Mouse (Mus musculus) limb, embryonic 14.5 days (tissue): Measurements from ENCODE around the gene Ndufa4l2. TPM values are rescaled to one million over a fixed set of nuclear protein-coding genes. Genes with fewer than 3 reads are reported as not detected.
A peak's percentile ranks its signal among the peaks of the same experiment; 100 is the strongest.

Source experiments
- ATAC-seq: fragments of 200-750 bp; cut with Nextera tagmentation; 2 replicates; pipeline ENCODE4 v1.8.0; 2017; ENCODE audit warnings: low read depth, moderate number of reproducible peaks, moderate TSS enrichment; ENCODE audit not compliant: low FRiP score
- DNase-seq: peaks from one replicate; pipeline ENCODE4 v3.0.0-alpha.2; 2015; ENCODE audit warnings: low spot score
- H3K27ac ChIP-seq: fragments of 300-500 bp; sonication (generic); replicated peaks from 2 replicates; pipeline ENCODE4 v1.5.1; 2014; ENCODE audit warnings: low read depth, mild to moderate bottlenecking, low read length, moderate library complexity, mixed read lengths
- H3K27me3 ChIP-seq: fragments of 300-500 bp; sonication (generic); 2 replicates; pipeline ENCODE4 v1.6.1; 2014; ENCODE audit warnings: low read length, mixed read lengths; ENCODE audit not compliant: control insufficient read depth, insufficient read depth
- H3K36me3 ChIP-seq: fragments of 300-500 bp; sonication (generic); 2 replicates; pipeline ENCODE4 v1.6.1; 2014; ENCODE audit warnings: mild to moderate bottlenecking, low read length, moderate library complexity, mixed read lengths; ENCODE audit not compliant: control insufficient read depth, insufficient read depth
- H3K4me1 ChIP-seq: fragments of 300-500 bp; sonication (generic); 2 replicates; pipeline ENCODE4 v1.6.1; 2014; ENCODE audit warnings: antibody characterized with exemption, low read length, mixed read lengths; ENCODE audit not compliant: control insufficient read depth, insufficient read depth
- H3K4me2 ChIP-seq: fragments of 300-500 bp; sonication (generic); replicated peaks from 2 replicates; pipeline ENCODE4 v1.6.1; 2014; ENCODE audit warnings: low read depth, mild to moderate bottlenecking, low read length, moderate library complexity; ENCODE audit not compliant: severe bottlenecking
- H3K4me3 ChIP-seq: fragments of 300-500 bp; sonication (generic); replicated peaks from 2 replicates; pipeline ENCODE4 v1.5.1; 2014; ENCODE audit warnings: low read length
- H3K9ac ChIP-seq: fragments of 300-500 bp; sonication (generic); 2 replicates; pipeline ENCODE4 v1.6.1; 2014; ENCODE audit warnings: mild to moderate bottlenecking, low read depth, low read length, moderate library complexity; ENCODE audit not compliant: severe bottlenecking
- H3K9me3 ChIP-seq: fragments of 300-500 bp; sonication (generic); 2 replicates; pipeline ENCODE4 v1.6.1; 2016; ENCODE audit warnings: low read length; ENCODE audit not compliant: control insufficient read depth
- POLR2A ChIP-seq: fragments of 200-500 bp; IDR thresholded peaks from 2 replicates; pipeline ENCODE4 v1.8.0; 2012; ENCODE audit warnings: inconsistent platforms, mild to moderate bottlenecking, moderate library complexity, borderline replicate concordance; ENCODE audit not compliant: insufficient read depth, insufficient read length; ENCODE audit errors: extremely low read depth
- WGBS: fragments of 180-500 bp; shearing (Covaris S2); extraction: QIAGEN DNeasy Blood & Tissue Kit; methylation state at CpG from one replicate; pipeline ENCODE4 v1.1.7; 2014; 5-methylcytosine and 5-hydroxymethylcytosine counted together
- polyA plus RNA-seq, 2 experiments: library from polyadenylated mRNA; depleted of rRNA in 1 of 2; stranded (reverse) in 1 of 2; unstranded in 1 of 2; fragments of >200 nt; fragmentation: Nextera tagmentation in 1 of 2; extraction: Ambion mirVana in 1 of 2; gene quantifications; 2 replicates each; pipeline versions ENCODE4 v1.2.1 to v1.2.3; 2012 to 2014

Gene Ndufa4l2
- polyA plus RNA-seq, 2 experiments = 36.9 to 62.9 TPM

DNA sequence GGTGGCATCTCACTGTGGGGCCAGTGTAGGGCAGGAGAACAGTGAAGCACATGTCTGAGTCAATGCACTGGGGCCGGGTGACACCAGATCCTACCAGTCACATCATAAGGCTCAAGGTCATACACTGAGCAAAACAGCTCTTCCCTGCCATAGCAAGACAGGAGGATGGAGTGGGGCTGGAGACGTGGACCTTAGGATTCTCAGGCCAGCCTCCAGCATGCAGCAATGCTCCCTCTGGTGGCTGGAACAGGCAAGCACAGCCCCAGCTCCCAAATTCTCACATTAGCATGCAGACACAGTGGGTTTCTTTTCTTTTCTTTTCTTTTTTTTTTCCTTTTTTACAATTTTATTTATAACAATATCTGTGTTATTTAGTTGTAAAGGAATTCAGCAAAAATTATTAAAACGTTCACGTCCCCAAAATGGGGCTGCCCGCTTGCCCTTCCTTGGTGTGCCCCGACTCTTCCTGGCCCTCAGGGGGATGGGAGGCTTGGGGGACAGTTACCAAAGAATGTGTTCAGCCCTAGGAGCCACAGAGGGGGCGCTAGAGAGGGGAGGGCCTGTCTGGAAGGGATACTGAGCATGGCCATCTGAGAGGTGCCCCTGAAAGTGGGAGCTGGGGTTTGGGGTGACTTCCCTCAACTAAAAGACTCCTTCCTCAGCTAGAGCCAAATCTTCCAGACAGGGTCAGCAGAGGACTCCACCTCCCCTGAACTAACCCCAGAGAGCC, 23.3 kb downstream of the Ndufa4l2 start:
- Histone ChIP-seq H3K27ac (no peak overlapping the region), H3K9ac (no peak overlapping the region), H3K36me3 (peaks cover 50% of the 10 kb centered on the region), H3K4me3 (no peak overlapping the region), H3K4me2 (no peak overlapping the region), H3K9me3 (no peaks in the 10 kb centered on the region), H3K27me3 (peaks cover 37% of the 10 kb centered on the region), H3K4me1 (peaks cover 13% of the 10 kb centered on the region)
- DNase-seq (peak; percentile 76), ATAC-seq (peak; percentile 21; the same call in 1 of the 2 replicates)
- no peak for TF ChIP-seq POLR2A
- WGBS = 24% methylated on average over 7 of the region's 7 CpGs

- Histone ChIP-seq H3K4me2 (no peak overlapping the region), H3K9ac (no peak overlapping the region), H3K4me3 (no peak overlapping the region), H3K9me3 (no peaks in the 10 kb centered on the region), H3K36me3 (peaks cover 85% of the 10 kb centered on the region), H3K27me3 (peaks cover 2% of the 10 kb centered on the region), H3K27ac (no peak overlapping the region), H3K4me1 (no peaks in the 10 kb centered on the region)
- 93% methylated on average over 8 of the region's 8 CpGs for WGBS
- ATAC-seq (no peak), DNase-seq (no peak)
- TF ChIP-seq POLR2A = no peak
Observed at GRCm38 (mm10) chr10:127541510-127541909, 26.7 kb downstream of the Ndufa4l2 start.

DNA sequence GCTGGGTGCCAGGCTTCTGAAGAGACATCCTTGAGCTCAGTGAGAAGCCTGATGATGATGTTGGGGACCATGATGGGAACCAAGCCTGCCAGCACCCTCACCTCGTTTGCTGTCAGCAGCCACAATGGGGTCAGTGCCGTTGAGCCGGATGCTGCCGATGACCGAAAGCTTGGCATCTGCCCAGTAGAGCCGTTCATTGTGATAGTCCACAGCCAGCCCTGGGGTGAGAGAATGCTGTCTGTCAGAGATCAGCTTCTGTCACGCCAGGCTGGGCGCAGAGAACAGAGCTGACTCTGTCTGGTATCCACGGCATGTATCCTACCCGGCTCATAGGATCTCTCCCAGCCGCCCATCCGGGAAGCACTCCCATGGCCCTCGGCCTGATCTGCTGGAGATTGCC, 27.3 kb downstream of the Ndufa4l2 start:
- no peak overlapping the region for H3K4me3 ChIP-seq
- DNase-seq (no peak), ATAC-seq (no peak)
- WGBS = 89% methylated on average over 13 of the region's 13 CpGs
- TF ChIP-seq POLR2A = no peak
- H3K4me2 ChIP-seq = no peak overlapping the region
- H3K9ac ChIP-seq = no peak overlapping the region
- no peaks in the 10 kb centered on the region for H3K4me1 ChIP-seq
- no peak overlapping the region for H3K27ac ChIP-seq
- no peaks in the 10 kb centered on the region for H3K9me3 ChIP-seq
- peaks cover 91% of the 10 kb centered on the region for H3K36me3 ChIP-seq
- H3K27me3 ChIP-seq = no peaks in the 10 kb centered on the region

DNA sequence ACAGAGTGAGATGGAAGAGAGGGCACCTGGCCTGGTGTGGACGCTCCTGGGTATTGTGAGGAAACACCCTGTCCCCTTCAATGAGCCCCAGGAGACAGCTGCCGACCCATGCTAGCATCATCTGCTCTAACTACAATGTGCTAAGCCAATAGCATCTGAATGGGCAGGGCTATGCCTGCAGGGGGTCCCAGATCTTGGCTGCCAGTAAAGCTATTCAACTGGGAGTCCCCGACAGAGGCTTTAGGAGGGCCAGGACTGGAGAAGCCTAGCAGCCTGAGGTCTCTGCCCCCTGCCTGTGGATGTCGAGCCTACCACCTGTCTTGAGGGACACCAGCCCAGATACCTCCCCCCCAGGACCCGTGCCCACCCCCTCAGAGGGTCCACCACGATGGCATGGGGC, 28.0 kb downstream of the Ndufa4l2 start:
- no peak for TF ChIP-seq POLR2A
- ATAC-seq (no peak), DNase-seq (no peak)
- Histone ChIP-seq H3K4me3 (no peak overlapping the region), H3K36me3 (peaks cover 97% of the 10 kb centered on the region), H3K4me1 (no peaks in the 10 kb centered on the region), H3K27ac (no peak overlapping the region), H3K4me2 (no peak overlapping the region), H3K9me3 (no peaks in the 10 kb centered on the region), H3K9ac (no peak overlapping the region), H3K27me3 (no peaks in the 10 kb centered on the region)
- WGBS = 60% methylated on average over 6 of the region's 6 CpGs

- 61% methylated on average over 3 of the region's 3 CpGs for WGBS
- DNase-seq (no peak), ATAC-seq (no peak)
- no peaks in the 10 kb centered on the region for H3K27me3 ChIP-seq
- H3K9me3 ChIP-seq = no peaks in the 10 kb centered on the region
- no peak for TF ChIP-seq POLR2A
- H3K9ac ChIP-seq = no peak overlapping the region
- H3K4me2 ChIP-seq = no peak overlapping the region
- H3K4me1 ChIP-seq = no peaks in the 10 kb centered on the region
- H3K4me3 ChIP-seq = no peak overlapping the region
- H3K36me3 ChIP-seq = peaks cover 100% of the 10 kb centered on the region
- H3K27ac ChIP-seq = no peak overlapping the region
Observed at GRCm38 (mm10) chr10:127543916-127544315, 29.1 kb downstream of the Ndufa4l2 start.
